Mouse (Mus musculus) intestine, embryonic 14.5 days (tissue): ENCODE results near the gene Nrg4. TPM values are rescaled to one million over a fixed set of nuclear protein-coding genes. Genes with fewer than 3 reads are reported as not detected.

Experiments used
- ATAC-seq: fragments of 200-750 bp; cut with Nextera tagmentation; replicated peaks from 2 replicates; pipeline ENCODE4 v1.8.0; 2017; ENCODE audit warnings: low read depth, moderate number of reproducible peaks, moderate TSS enrichment, moderate library complexity; ENCODE audit not compliant: low FRiP score, low TSS enrichment
- DNase-seq: peaks from one replicate; pipeline ENCODE4 v3.0.0-alpha.2; 2018; ENCODE audit warnings: low spot score
- H3K27ac ChIP-seq: fragments of 300-500 bp; sonication (generic); 2 replicates; pipeline ENCODE4 v1.5.1; 2014; ENCODE audit warnings: low read depth, mild to moderate bottlenecking, control low read depth
- H3K27me3 ChIP-seq: fragments of 300-500 bp; sonication (generic); replicated peaks from 2 replicates; pipeline ENCODE4 v1.6.1; 2014; ENCODE audit warnings: low read length, control low read depth; ENCODE audit not compliant: control insufficient read depth, insufficient read depth
- H3K36me3 ChIP-seq: fragments of 300-500 bp; sonication (generic); 2 replicates; pipeline ENCODE4 v1.6.1; 2014; ENCODE audit warnings: low read length, control low read depth; ENCODE audit not compliant: control insufficient read depth, insufficient read depth
- H3K4me1 ChIP-seq: fragments of 300-500 bp; sonication (generic); replicated peaks from 2 replicates; pipeline ENCODE4 v1.6.1; 2014; ENCODE audit warnings: low read length, control low read depth, mixed read lengths; ENCODE audit not compliant: control insufficient read depth, insufficient read depth
- H3K4me2 ChIP-seq: fragments of 300-500 bp; sonication (generic); 2 replicates; pipeline ENCODE4 v1.6.1; 2014; ENCODE audit warnings: low read length
- H3K4me3 ChIP-seq: fragments of 300-500 bp; sonication (generic); 2 replicates; pipeline ENCODE4 v1.5.1; 2014; ENCODE audit warnings: low read depth, low read length, control low read depth, mixed read lengths
- H3K9ac ChIP-seq: fragments of 300-500 bp; sonication (generic); 2 replicates; pipeline ENCODE4 v1.6.1; 2014; ENCODE audit warnings: mild to moderate bottlenecking, low read length
- H3K9me3 ChIP-seq: fragments of 300-500 bp; sonication (generic); 2 replicates; pipeline ENCODE4 v1.6.1; 2016; ENCODE audit warnings: low read length, control low read depth; ENCODE audit not compliant: control insufficient read depth
- WGBS: fragments of 180-500 bp; shearing (Covaris S2); extraction: QIAGEN DNeasy Blood & Tissue Kit; methylation state at CpG from one replicate; pipeline ENCODE4 v1.1.7; 2014; 5-methylcytosine and 5-hydroxymethylcytosine counted together
- polyA plus RNA-seq: library from polyadenylated mRNA; unstranded; fragments of >200 nt; fragmentation: Nextera tagmentation; extraction: Ambion mirVana; gene quantifications from 2 replicates; pipeline ENCODE4 v1.2.1, GENCODE M21; 2014

Gene Nrg4
- polyA plus RNA-seq, 1 experiment from 2014 or later, result 1.3 TPM

GRCm38 (mm10) chr9:55208790-55209481 lies 117.7 kb downstream of the Nrg4 start, which contains the start of gene Fbxo22:
Fbxo22 (plus strand) TSS chr9:55208925.
- WGBS, result under 1% methylated on average over 62 of the region's 65 CpGs
- H3K4me3 ChIP-seq, result peak within 1 kb of the TSS; percentile 83
- no peaks in the 10 kb centered on the region for H3K9me3 ChIP-seq
- H3K4me2 ChIP-seq, result peak within 1 kb of the TSS; percentile 80
- peak within 1 kb of the TSS; percentile 86 for H3K27ac ChIP-seq
- peaks cover 6% of the 10 kb centered on the region for H3K4me1 ChIP-seq
- H3K9ac ChIP-seq, result peak within 1 kb of the TSS; percentile 87
- H3K27me3 ChIP-seq, result no peaks in the 10 kb centered on the region
- peaks cover 23% of the 10 kb centered on the region for H3K36me3 ChIP-seq
- DNase-seq (peak; percentile 90), ATAC-seq (peak; percentile 99)

- Histone ChIP-seq H3K27me3 (no peaks in the 10 kb centered on the region), H3K4me2 (peak overlapping the region; percentile 80), H3K4me1 (peaks cover 6% of the 10 kb centered on the region), H3K27ac (peak overlapping the region; percentile 86; the same call in 1 of the 2 replicates), H3K36me3 (peaks cover 22% of the 10 kb centered on the region; the same call in 1 of the 2 replicates), H3K4me3 (peak overlapping the region; percentile 83), H3K9me3 (no peaks in the 10 kb centered on the region), H3K9ac (peak overlapping the region; percentile 87)
- ATAC-seq, result 0 out of 2 replicates have a peak, but pooled peaks have one; percentile 16
- no peak for DNase-seq
- WGBS, result 0% methylated on average over 2 of the region's 2 CpGs
Observed at GRCm38 (mm10) chr9:55208458-55208789, 118.2 kb downstream of the Nrg4 start.

GRCm38 (mm10) chr9:55199348-55199747 lies 127.3 kb downstream of the Nrg4 start:
- Histone ChIP-seq H3K36me3 (peaks cover 26% of the 10 kb centered on the region), H3K27ac (no peak overlapping the region), H3K9me3 (no peaks in the 10 kb centered on the region), H3K4me1 (no peaks in the 10 kb centered on the region), H3K27me3 (no peaks in the 10 kb centered on the region), H3K9ac (no peak overlapping the region), H3K4me3 (no peak overlapping the region), H3K4me2 (no peak overlapping the region)
- WGBS, result 91% methylated on average over 2 of the region's 2 CpGs
- DNase-seq (peak; percentile 33), ATAC-seq (no peak)

- no peaks in the 10 kb centered on the region for H3K27me3 ChIP-seq
- no peak overlapping the region for H3K4me2 ChIP-seq
- H3K4me1 ChIP-seq, result no peaks in the 10 kb centered on the region
- no peaks in the 10 kb centered on the region for H3K9me3 ChIP-seq
- WGBS, result 100% methylated on average over 1 of the region's 1 CpGs
- peak; percentile 24 for DNase-seq
- H3K9ac ChIP-seq, result no peak overlapping the region
- ATAC-seq, result no peak
- H3K4me3 ChIP-seq, result no peak overlapping the region
- peaks cover 22% of the 10 kb centered on the region for H3K36me3 ChIP-seq
- H3K27ac ChIP-seq, result no peak overlapping the region
Observed at GRCm38 (mm10) chr9:55198260-55198659, 128.4 kb downstream of the Nrg4 start.

GRCm38 (mm10) chr9:55195876-55196275 lies 130.8 kb downstream of the Nrg4 start:
- 96% methylated on average over 3 of the region's 3 CpGs for WGBS
- no peak overlapping the region for H3K4me3 ChIP-seq
- H3K4me1 ChIP-seq, result no peaks in the 10 kb centered on the region
- no peak overlapping the region for H3K27ac ChIP-seq
- DNase-seq (no peak), ATAC-seq (no peak)
- H3K9me3 ChIP-seq, result no peaks in the 10 kb centered on the region
- no peaks in the 10 kb centered on the region for H3K27me3 ChIP-seq
- peaks cover 27% of the 10 kb centered on the region for H3K36me3 ChIP-seq
- no peak overlapping the region for H3K9ac ChIP-seq
- no peak overlapping the region for H3K4me2 ChIP-seq

GRCm38 (mm10) chr9:55174235-55174634 lies 152.4 kb downstream of the Nrg4 start:
- H3K27me3 ChIP-seq, result no peaks in the 10 kb centered on the region
- ATAC-seq (no peak), DNase-seq (no peak)
- 86% methylated on average over 2 of the region's 2 CpGs for WGBS
- H3K9ac ChIP-seq, result no peak overlapping the region
- peaks cover 11% of the 10 kb centered on the region for H3K36me3 ChIP-seq
- H3K27ac ChIP-seq, result no peak overlapping the region
- no peak overlapping the region for H3K4me3 ChIP-seq
- no peaks in the 10 kb centered on the region for H3K9me3 ChIP-seq
- no peaks in the 10 kb centered on the region for H3K4me1 ChIP-seq
- no peak overlapping the region for H3K4me2 ChIP-seq

- 92% methylated on average over 1 of the region's 1 CpGs for WGBS
- DNase-seq, result no peak
Observed at GRCm38 (mm10) chr9:55172195-55172685, 154.4 kb downstream of the Nrg4 start.

GRCm38 (mm10) chr9:55170655-55171412 lies 155.8 kb downstream of the Nrg4 start:
- ATAC-seq (no peak), DNase-seq (no peak)
- H3K36me3 ChIP-seq, result peaks cover 23% of the 10 kb centered on the region
- no peaks in the 10 kb centered on the region for H3K27me3 ChIP-seq
- no peak overlapping the region for H3K27ac ChIP-seq
- no peaks in the 10 kb centered on the region for H3K9me3 ChIP-seq
- H3K4me1 ChIP-seq, result no peaks in the 10 kb centered on the region
- WGBS, result 83% methylated on average over 7 of the region's 7 CpGs
- no peak overlapping the region for H3K4me3 ChIP-seq
- H3K9ac ChIP-seq, result no peak overlapping the region
- no peak overlapping the region for H3K4me2 ChIP-seq

More at GRCm38 (mm10) chr9:55172195-55172685, 154.4 kb downstream of the Nrg4 start:
- Histone ChIP-seq H3K36me3 (peaks cover 23% of the 10 kb centered on the region), H3K4me3 (no peak overlapping the region), H3K27me3 (no peaks in the 10 kb centered on the region), H3K27ac (no peak overlapping the region), H3K4me2 (no peak overlapping the region), H3K4me1 (no peaks in the 10 kb centered on the region), H3K9ac (no peak overlapping the region), H3K9me3 (no peaks in the 10 kb centered on the region)
- no peak for ATAC-seq
